Mouse (Mus musculus): Measurements from ENCODE around the gene Rab3il1. TPM values are rescaled to one million over a fixed set of nuclear protein-coding genes. Genes with fewer than 3 reads are reported as not detected.

Gene Rab3il1
- polyA plus RNA-seq, 1 experiment from 2014 or later: 20.7 TPM

GRCm38 (mm10) chr19:10019214-10019760 is 17.8 kb downstream of the Rab3il1 start:
- 72% methylated on average over 4 of the region's 4 CpGs for WGBS
- H3K4me3 ChIP-seq: peak overlapping the region; percentile 61
- H3K27ac ChIP-seq (replicated peaks): no peak overlapping the region
- no peak for ATAC-seq (ENCODE audit: low FRiP score, low read depth)
- peak overlapping the region; percentile 88 for H3K4me2 ChIP-seq
- no peaks in the 10 kb centered on the region for H3K36me3 ChIP-seq
- H3K9ac ChIP-seq: no peak overlapping the region; the same call in 1 of the 2 replicates
- peaks cover 28% of the 10 kb centered on the region for H3K4me1 ChIP-seq (replicated peaks)
- no peaks in the 10 kb centered on the region for H3K27me3 ChIP-seq
- no peaks in the 10 kb centered on the region for H3K9me3 ChIP-seq

- no peaks in the 10 kb centered on the region for H3K9me3 ChIP-seq
- H3K9ac ChIP-seq: no peak overlapping the region
- WGBS: 89% methylated on average over 2 of the region's 2 CpGs
- no peaks in the 10 kb centered on the region for H3K27me3 ChIP-seq
- no peaks in the 10 kb centered on the region for H3K36me3 ChIP-seq
- H3K4me1 ChIP-seq (replicated peaks): peaks cover 36% of the 10 kb centered on the region
- no peak overlapping the region for H3K27ac ChIP-seq (replicated peaks)
- no peak overlapping the region for H3K4me3 ChIP-seq
- no peak overlapping the region for H3K4me2 ChIP-seq
- ATAC-seq (ENCODE audit: low FRiP score, low read depth): no peak
Observed at GRCm38 (mm10) chr19:10021981-10022380, 20.5 kb downstream of the Rab3il1 start.

GRCm38 (mm10) chr19:10022414-10023303 is 21.2 kb downstream of the Rab3il1 start:
- no peaks in the 10 kb centered on the region for H3K9me3 ChIP-seq
- H3K27me3 ChIP-seq: no peaks in the 10 kb centered on the region
- H3K4me1 ChIP-seq (replicated peaks): peaks cover 35% of the 10 kb centered on the region
- ATAC-seq (ENCODE audit: low FRiP score, low read depth): no peak
- H3K4me2 ChIP-seq: no peak overlapping the region
- WGBS: 58% methylated on average over 5 of the region's 5 CpGs
- H3K27ac ChIP-seq (replicated peaks): peak overlapping the region; percentile 20; the same call in 1 of the 2 replicates
- no peaks in the 10 kb centered on the region for H3K36me3 ChIP-seq
- no peak overlapping the region for H3K9ac ChIP-seq
- no peak overlapping the region for H3K4me3 ChIP-seq

GRCm38 (mm10) chr19:10023304-10023758 is 21.9 kb downstream of the Rab3il1 start:
- Histone ChIP-seq H3K27ac (replicated peaks) (peak overlapping the region; percentile 20; the same call in 1 of the 2 replicates), H3K27me3 (no peaks in the 10 kb centered on the region), H3K4me1 (replicated peaks) (peaks cover 30% of the 10 kb centered on the region), H3K4me2 (no peak overlapping the region), H3K9me3 (no peaks in the 10 kb centered on the region), H3K4me3 (no peak overlapping the region), H3K9ac (no peak overlapping the region), H3K36me3 (no peaks in the 10 kb centered on the region)
- 70% methylated on average over 9 of the region's 9 CpGs for WGBS
- no peak for ATAC-seq (ENCODE audit: low FRiP score, low read depth)

- peak overlapping the region; percentile 65 for H3K27ac ChIP-seq (replicated peaks)
- WGBS: 24% methylated on average over 8 of the region's 8 CpGs
- H3K4me3 ChIP-seq: no peak overlapping the region
Observed at GRCm38 (mm10) chr19:10025169-10025875, 23.9 kb downstream of the Rab3il1 start.

GRCm38 (mm10) chr19:10029746-10030145 is 28.3 kb downstream of the Rab3il1 start:
- no peak for ATAC-seq (ENCODE audit: low FRiP score, low read depth)
- Histone ChIP-seq H3K27ac (replicated peaks) (no peak overlapping the region), H3K9ac (no peak overlapping the region), H3K36me3 (no peaks in the 10 kb centered on the region), H3K4me1 (replicated peaks) (peaks cover 10% of the 10 kb centered on the region), H3K9me3 (no peaks in the 10 kb centered on the region), H3K4me2 (no peak overlapping the region), H3K27me3 (no peaks in the 10 kb centered on the region), H3K4me3 (no peak overlapping the region)
- WGBS: 95% methylated on average over 2 of the region's 2 CpGs

More at GRCm38 (mm10) chr19:10025169-10025875, 23.9 kb downstream of the Rab3il1 start:
- Histone ChIP-seq H3K27me3 (no peaks in the 10 kb centered on the region), H3K36me3 (no peaks in the 10 kb centered on the region), H3K9ac (no peak overlapping the region), H3K4me2 (0 out of 2 replicates have a peak overlapping the region, but pooled peaks have one; percentile 3), H3K4me1 (replicated peaks) (peaks cover 15% of the 10 kb centered on the region), H3K9me3 (no peaks in the 10 kb centered on the region)
- peak; percentile 45; the same call in 1 of the 2 replicates for ATAC-seq (ENCODE audit: low FRiP score, low read depth)

GRCm38 (mm10) chr19:10033211-10033973 is 31.9 kb downstream of the Rab3il1 start:
- peak; percentile 47; the same call in 1 of the 2 replicates for ATAC-seq (ENCODE audit: low FRiP score, low read depth)
- no peak overlapping the region for H3K4me3 ChIP-seq
- WGBS: 37% methylated on average over 8 of the region's 8 CpGs

GRCm38 (mm10) chr19:10034356-10034755 is 32.9 kb downstream of the Rab3il1 start:
- Histone ChIP-seq H3K4me3 (no peak overlapping the region), H3K9ac (no peak overlapping the region), H3K36me3 (no peaks in the 10 kb centered on the region), H3K4me1 (replicated peaks) (peaks cover 6% of the 10 kb centered on the region; the same call in 1 of the 2 replicates), H3K27me3 (no peaks in the 10 kb centered on the region), H3K4me2 (no peak overlapping the region), H3K9me3 (no peaks in the 10 kb centered on the region), H3K27ac (replicated peaks) (no peak overlapping the region)
- 86% methylated on average over 5 of the region's 5 CpGs for WGBS
- ATAC-seq (ENCODE audit: low FRiP score, low read depth): no peak

More at GRCm38 (mm10) chr19:10033211-10033973, 31.9 kb downstream of the Rab3il1 start:
- H3K27me3 ChIP-seq: no peaks in the 10 kb centered on the region
- no peak overlapping the region for H3K27ac ChIP-seq (replicated peaks)
- H3K4me2 ChIP-seq: no peak overlapping the region
- no peaks in the 10 kb centered on the region for H3K36me3 ChIP-seq
- H3K9me3 ChIP-seq: no peaks in the 10 kb centered on the region
- H3K9ac ChIP-seq: no peak overlapping the region
- H3K4me1 ChIP-seq (replicated peaks): 0 out of 2 replicates have a peak, but pooled peaks cover 2% of the 10 kb centered on the region

GRCm38 (mm10) chr19:10034785-10035447 is 33.4 kb downstream of the Rab3il1 start:
- H3K36me3 ChIP-seq: no peaks in the 10 kb centered on the region
- H3K4me3 ChIP-seq: no peak overlapping the region
- H3K27me3 ChIP-seq: no peaks in the 10 kb centered on the region
- no peaks in the 10 kb centered on the region for H3K9me3 ChIP-seq
- 61% methylated on average over 8 of the region's 8 CpGs for WGBS
- ATAC-seq (ENCODE audit: low FRiP score, low read depth): peak; percentile 67
- H3K4me2 ChIP-seq: no peak overlapping the region
- no peak overlapping the region for H3K9ac ChIP-seq
- peaks cover 6% of the 10 kb centered on the region; the same call in 1 of the 2 replicates for H3K4me1 ChIP-seq (replicated peaks)
- H3K27ac ChIP-seq (replicated peaks): no peak overlapping the region

GRCm38 (mm10) chr19:10037534-10037933 is 36.1 kb downstream of the Rab3il1 start:
- no peaks in the 10 kb centered on the region for H3K36me3 ChIP-seq
- H3K9me3 ChIP-seq: no peaks in the 10 kb centered on the region
- H3K9ac ChIP-seq: no peak overlapping the region
- H3K4me1 ChIP-seq (replicated peaks): peaks cover 20% of the 10 kb centered on the region
- WGBS: 65% methylated on average over 2 of the region's 2 CpGs
- no peak overlapping the region for H3K4me2 ChIP-seq
- H3K27ac ChIP-seq (replicated peaks): no peak overlapping the region
- H3K4me3 ChIP-seq: no peak overlapping the region
- no peak for ATAC-seq (ENCODE audit: low FRiP score, low read depth)
- H3K27me3 ChIP-seq: no peaks in the 10 kb centered on the region

- H3K9ac ChIP-seq: no peak overlapping the region
- 0 out of 2 replicates have a peak overlapping the region, but pooled peaks have one; percentile 21 for H3K27ac ChIP-seq (replicated peaks)
Observed at GRCm38 (mm10) chr19:10038364-10038763, 36.9 kb downstream of the Rab3il1 start.

More at GRCm38 (mm10) chr19:10038364-10038763, 36.9 kb downstream of the Rab3il1 start:
- Histone ChIP-seq H3K27me3 (no peaks in the 10 kb centered on the region), H3K4me1 (replicated peaks) (peaks cover 28% of the 10 kb centered on the region), H3K4me2 (no peak overlapping the region), H3K9me3 (no peaks in the 10 kb centered on the region), H3K36me3 (no peaks in the 10 kb centered on the region), H3K4me3 (no peak overlapping the region)
- WGBS: 87% methylated on average over 3 of the region's 3 CpGs
- ATAC-seq (ENCODE audit: low FRiP score, low read depth): no peak
